Mouse (Mus musculus): ENCODE measurements around the gene Slc5a12.

The Slc5a12 gene

GRCm38 (mm10) chr2:110596932-110597331 lies at the start of gene Slc5a12:
TSS of gene Slc5a12 (plus strand) at chr2:110597298.
- DNase-seq: no peak

GRCm38 (mm10) chr2:110556098-110556497 lies 41.0 kb upstream of the Slc5a12 start:
- no peak for DNase-seq

GRCm38 (mm10) chr2:110562621-110563020 lies 34.5 kb upstream of the Slc5a12 start:
- no peak for DNase-seq

- DNase-seq: peak; percentile 81 to 91
Observed at GRCm38 (mm10) chr2:110564673-110565627, 32.1 kb upstream of the Slc5a12 start.

GRCm38 (mm10) chr2:110586692-110587091 lies 10.4 kb upstream of the Slc5a12 start:
- no peak for DNase-seq

GRCm38 (mm10) chr2:110590007-110590406 lies 7.1 kb upstream of the Slc5a12 start:
- DNase-seq: no peak

GRCm38 (mm10) chr2:110592276-110592675 lies 4.8 kb upstream of the Slc5a12 start:
- no peak for DNase-seq

GRCm38 (mm10) chr2:110644358-110644757 lies 47.3 kb downstream of the Slc5a12 start:
- no peak for DNase-seq

- no peak for DNase-seq
Observed at GRCm38 (mm10) chr2:110644846-110645245, 47.7 kb downstream of the Slc5a12 start.

GRCm38 (mm10) chr2:110663329-110663728 lies 66.2 kb downstream of the Slc5a12 start:
- DNase-seq: peak; percentile 29 to 72

GRCm38 (mm10) chr2:110671071-110671624 lies 74.0 kb downstream of the Slc5a12 start:
- DNase-seq: no peak

Measured in cerebellum, postnatal 10 days (tissue).